Mouse (Mus musculus) embryonic facial prominence, embryonic 15.5 days (tissue): ENCODE results near the gene Lrwd1. TPM values are rescaled to one million over a fixed set of nuclear protein-coding genes. Genes with fewer than 3 reads are reported as not detected.

Experiments
- ATAC-seq: fragments of 200-750 bp; cut with Nextera tagmentation; 2 replicates; pipeline ENCODE4 v1.8.0; 2017; ENCODE audit warnings: low read depth, moderate TSS enrichment; ENCODE audit not compliant: insufficient number of reproducible peaks, low FRiP score, low TSS enrichment
- H3K27ac ChIP-seq: fragments of 300-500 bp; sonication (generic); replicated peaks from 2 replicates; pipeline ENCODE4 v1.5.1; 2015; ENCODE audit warnings: mild to moderate bottlenecking, inconsistent platforms
- H3K27me3 ChIP-seq: fragments of 300-500 bp; sonication (generic); 2 replicates; pipeline ENCODE4 v1.6.1; 2015; ENCODE audit warnings: inconsistent platforms
- H3K36me3 ChIP-seq: fragments of 300-500 bp; sonication (generic); 2 replicates; pipeline ENCODE4 v1.6.1; 2015; ENCODE audit warnings: mild to moderate bottlenecking, inconsistent platforms
- H3K4me1 ChIP-seq: fragments of 300-500 bp; sonication (generic); 2 replicates; pipeline ENCODE4 v1.6.1; 2015; ENCODE audit warnings: inconsistent platforms
- H3K4me2 ChIP-seq: fragments of 300-500 bp; sonication (generic); replicated peaks from 2 replicates; pipeline ENCODE4 v1.6.1; 2015; ENCODE audit warnings: mild to moderate bottlenecking, inconsistent platforms
- H3K4me3 ChIP-seq: fragments of 300-500 bp; sonication (generic); replicated peaks from 2 replicates; pipeline ENCODE4 v1.5.1; 2015; ENCODE audit warnings: mild to moderate bottlenecking, inconsistent platforms
- H3K9ac ChIP-seq: fragments of 300-500 bp; sonication (generic); 2 replicates; pipeline ENCODE4 v1.6.1; 2015; ENCODE audit warnings: inconsistent platforms
- H3K9me3 ChIP-seq: fragments of 300-500 bp; sonication (generic); replicated peaks from 2 replicates; pipeline ENCODE4 v1.6.1; 2016; ENCODE audit warnings: inconsistent platforms
- WGBS: fragments of 180-500 bp; shearing (Covaris S2); methylation state at CpG from one replicate; pipeline ENCODE4 v1.1.7; 2015; 5-methylcytosine and 5-hydroxymethylcytosine counted together
- polyA plus RNA-seq: library from polyadenylated mRNA; unstranded; fragments of >200 nt; fragmentation: Nextera tagmentation; extraction: Ambion mirVana; gene quantifications from 2 replicates; pipeline ENCODE4 v1.2.1, GENCODE M21; 2015

The Lrwd1 gene
- polyA plus RNA-seq, 1 experiment from 2014 or later: 40.0 TPM

DNA sequence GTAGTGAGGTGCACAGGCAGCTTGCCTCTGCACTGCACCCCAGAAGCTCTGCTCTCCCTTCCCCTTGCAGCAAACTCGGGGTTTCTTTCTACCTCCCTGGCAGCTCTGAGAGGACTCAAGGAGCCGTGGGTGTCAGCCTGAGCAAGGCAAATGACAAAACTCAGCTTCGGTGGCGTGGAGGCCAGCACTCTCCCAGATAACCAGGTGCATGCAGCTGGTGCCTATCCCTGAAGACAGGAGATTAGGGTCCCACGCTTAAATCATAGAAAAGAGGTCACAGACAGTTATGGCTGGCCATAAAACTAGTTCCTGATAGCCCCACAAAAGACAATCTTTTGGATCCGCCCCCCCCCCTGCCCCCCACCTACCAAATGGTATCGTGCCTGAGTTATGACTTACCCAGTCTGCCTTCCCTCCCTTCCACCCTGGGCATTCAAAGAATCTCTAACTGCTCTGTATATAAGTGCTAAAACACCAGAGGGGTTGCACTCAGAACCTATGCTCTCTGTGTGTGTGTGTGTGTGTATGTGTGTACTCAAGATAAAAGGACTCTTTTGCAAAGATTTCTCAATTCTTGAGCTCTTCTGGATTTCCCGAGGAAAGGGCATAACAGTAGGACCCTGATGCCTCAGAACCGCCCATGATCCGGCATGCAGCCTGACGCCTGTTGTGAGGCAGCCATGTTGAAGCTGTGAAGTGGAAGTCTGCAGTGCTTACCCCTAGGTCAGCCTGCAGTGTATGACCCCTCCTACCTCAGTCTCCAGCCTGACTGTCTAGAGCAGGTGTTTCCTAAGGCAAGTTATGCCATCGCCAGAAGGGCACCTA lies 8.9 kb upstream of the Lrwd1 start:
- no peaks in the 10 kb centered on the region for H3K27me3 ChIP-seq
- H3K27ac ChIP-seq: no peak overlapping the region
- H3K4me3 ChIP-seq: no peak overlapping the region
- H3K36me3 ChIP-seq: peaks cover 25% of the 10 kb centered on the region
- no peaks in the 10 kb centered on the region for H3K4me1 ChIP-seq
- H3K4me2 ChIP-seq: no peak overlapping the region
- H3K9me3 ChIP-seq: no peaks in the 10 kb centered on the region
- no peak overlapping the region for H3K9ac ChIP-seq
- 69% methylated on average over 12 of the region's 12 CpGs for WGBS
- ATAC-seq: no peak

DNA sequence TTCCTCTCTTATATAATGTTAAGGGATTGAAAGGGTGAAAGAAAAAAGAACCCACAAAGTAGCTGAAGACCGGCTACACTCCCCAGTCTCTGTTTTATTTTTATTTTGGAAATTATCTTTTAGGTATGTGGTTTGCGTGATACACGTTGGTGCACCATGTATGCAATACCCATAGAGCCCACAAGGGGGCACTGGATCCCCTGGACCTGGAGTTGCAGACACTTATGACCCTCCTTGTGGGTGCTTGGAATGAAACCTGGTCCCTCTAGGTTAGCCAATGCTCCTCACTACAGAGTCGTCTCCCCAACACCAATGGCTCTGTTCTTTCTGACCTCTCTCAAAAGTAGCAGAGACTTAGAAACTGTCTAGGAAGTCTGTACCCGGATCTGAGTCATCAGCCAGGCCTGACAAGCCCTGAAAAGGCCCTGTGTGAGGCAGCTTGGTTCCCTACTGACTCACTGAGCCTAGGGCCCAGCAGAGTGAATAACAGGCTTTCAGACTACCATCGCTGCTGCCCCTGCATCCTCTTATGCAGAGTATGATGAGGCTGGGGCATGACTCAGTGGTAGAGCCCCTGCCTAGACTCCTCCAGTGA lies 7.4 kb upstream of the Lrwd1 start:
- Histone ChIP-seq H3K27ac (no peak overlapping the region), H3K9ac (no peak overlapping the region), H3K36me3 (peaks cover 34% of the 10 kb centered on the region), H3K27me3 (no peaks in the 10 kb centered on the region), H3K9me3 (no peaks in the 10 kb centered on the region), H3K4me2 (no peak overlapping the region), H3K4me3 (no peak overlapping the region), H3K4me1 (no peaks in the 10 kb centered on the region)
- no peak for ATAC-seq
- 86% methylated on average over 6 of the region's 6 CpGs for WGBS

DNA sequence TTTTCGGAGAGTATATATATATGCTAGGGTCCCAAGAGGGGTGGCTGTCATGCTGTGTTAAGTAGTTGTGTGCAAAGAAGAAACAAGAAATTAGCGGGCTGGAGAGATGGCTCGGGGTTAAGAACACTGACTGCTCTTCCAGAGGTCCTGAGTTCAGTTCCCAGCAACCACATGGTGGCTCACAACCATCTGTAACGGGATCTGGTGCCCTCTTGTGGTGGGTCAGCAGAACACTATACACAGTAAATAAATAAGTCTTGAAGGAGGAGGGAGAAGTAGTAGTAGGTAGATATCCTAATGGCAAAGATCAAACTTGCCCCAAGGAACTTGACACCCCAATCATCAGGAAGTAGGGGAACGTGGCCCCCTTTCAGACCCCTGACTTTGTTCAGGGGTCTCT lies 6.9 kb upstream of the Lrwd1 start:
- Histone ChIP-seq H3K4me1 (0 out of 2 replicates have a peak, but pooled peaks cover 4% of the 10 kb centered on the region), H3K27me3 (no peaks in the 10 kb centered on the region), H3K36me3 (peaks cover 35% of the 10 kb centered on the region), H3K4me3 (no peak overlapping the region), H3K9ac (no peak overlapping the region), H3K9me3 (no peaks in the 10 kb centered on the region), H3K27ac (no peak overlapping the region), H3K4me2 (no peak overlapping the region)
- ATAC-seq: no peak
- 89% methylated on average over 5 of the region's 5 CpGs for WGBS

DNA sequence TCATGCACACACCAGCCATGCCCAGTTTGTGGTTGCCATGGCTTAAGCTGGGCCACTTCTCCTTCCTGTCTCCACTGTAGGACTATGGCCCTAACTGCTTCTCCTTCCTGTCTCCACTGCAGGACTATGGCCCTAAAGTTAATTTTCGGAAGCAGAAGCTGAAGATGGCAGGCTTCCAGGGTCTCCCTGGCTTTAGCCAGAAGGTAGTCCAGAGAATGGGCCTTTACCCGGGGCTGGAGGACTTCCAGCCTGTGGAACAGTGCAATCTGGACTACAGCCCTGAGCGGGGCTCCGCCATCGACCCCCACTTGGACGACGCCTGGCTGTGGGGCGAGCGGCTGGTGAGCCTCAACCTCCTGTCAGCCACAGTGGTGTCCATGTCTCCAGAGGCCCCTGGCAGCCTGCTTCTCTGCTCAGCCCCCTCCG lies 4.2 kb upstream of the Lrwd1 start:
- 94% methylated on average over 10 of the region's 10 CpGs for WGBS
- Histone ChIP-seq H3K9me3 (no peaks in the 10 kb centered on the region), H3K9ac (no peak overlapping the region), H3K4me2 (no peak overlapping the region), H3K27me3 (no peaks in the 10 kb centered on the region), H3K27ac (no peak overlapping the region), H3K4me3 (no peak overlapping the region), H3K36me3 (peaks cover 35% of the 10 kb centered on the region), H3K4me1 (peaks cover 18% of the 10 kb centered on the region)
- no peak for ATAC-seq

DNA sequence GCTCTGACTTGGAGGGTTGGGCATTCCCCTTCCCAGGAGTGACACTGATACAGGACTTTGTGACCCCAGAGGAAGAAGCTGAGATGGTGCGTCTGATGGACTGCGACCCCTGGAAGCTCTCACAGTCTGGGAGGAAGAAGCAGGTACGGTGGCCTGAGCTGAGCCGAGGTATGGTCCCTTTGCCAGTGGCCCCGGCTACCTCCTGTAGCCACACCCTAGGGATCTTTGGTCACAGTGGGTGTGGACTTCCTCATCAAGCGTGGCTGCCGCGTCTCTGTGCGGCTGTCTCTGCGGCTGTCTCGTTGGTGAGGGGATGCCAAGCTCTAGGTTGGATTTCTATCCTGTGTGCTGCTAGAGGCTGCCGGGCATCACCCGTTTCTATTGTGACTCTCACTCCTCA lies 3.5 kb upstream of the Lrwd1 start:
- WGBS: 94% methylated on average over 13 of the region's 13 CpGs

DNA sequence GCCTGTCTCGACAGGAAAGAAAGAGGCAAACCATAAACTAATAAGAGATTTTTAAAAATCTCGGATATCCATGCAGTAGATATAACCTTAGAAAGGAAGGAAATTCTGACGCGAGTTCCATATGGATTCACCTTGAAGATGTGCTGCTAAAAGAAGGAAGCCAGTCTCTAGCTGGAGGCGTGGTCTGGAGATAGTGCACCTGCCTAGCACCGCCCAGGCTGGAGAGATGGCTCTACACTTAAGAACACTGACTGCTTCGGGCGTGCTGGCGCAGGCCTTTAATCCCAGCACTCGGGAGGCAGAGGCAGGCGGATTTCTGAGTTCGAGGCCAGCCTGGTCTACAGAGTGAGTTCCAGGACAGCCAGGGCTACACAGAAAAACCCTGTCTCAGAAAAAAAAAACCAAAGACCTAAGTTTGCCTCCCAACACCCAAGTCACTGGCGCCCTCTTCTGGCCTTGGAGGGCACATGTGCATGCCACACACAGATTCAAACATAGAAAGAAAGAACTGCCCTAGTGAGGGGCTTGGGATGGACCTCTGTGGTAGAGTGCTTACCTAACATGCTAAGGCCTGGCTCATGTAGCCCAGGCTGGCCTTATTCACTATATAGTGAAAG lies 1.9 kb upstream of the Lrwd1 start:
- 80% methylated on average over 13 of the region's 13 CpGs for WGBS
- no peaks in the 10 kb centered on the region for H3K9me3 ChIP-seq
- H3K4me3 ChIP-seq: no peak overlapping the region
- no peak overlapping the region for H3K27ac ChIP-seq
- no peak overlapping the region for H3K4me2 ChIP-seq
- no peak for ATAC-seq
- peaks cover 24% of the 10 kb centered on the region for H3K4me1 ChIP-seq
- H3K27me3 ChIP-seq: no peaks in the 10 kb centered on the region
- peaks cover 44% of the 10 kb centered on the region for H3K36me3 ChIP-seq
- no peak overlapping the region for H3K9ac ChIP-seq

More for the DNA sequence above, 3.5 kb upstream of the Lrwd1 start:
- Histone ChIP-seq H3K27me3 (no peaks in the 10 kb centered on the region), H3K27ac (no peak overlapping the region), H3K9ac (no peak overlapping the region), H3K4me2 (no peak overlapping the region), H3K9me3 (no peaks in the 10 kb centered on the region), H3K4me3 (no peak overlapping the region), H3K4me1 (peaks cover 24% of the 10 kb centered on the region), H3K36me3 (peaks cover 35% of the 10 kb centered on the region)
- ATAC-seq: no peak

DNA sequence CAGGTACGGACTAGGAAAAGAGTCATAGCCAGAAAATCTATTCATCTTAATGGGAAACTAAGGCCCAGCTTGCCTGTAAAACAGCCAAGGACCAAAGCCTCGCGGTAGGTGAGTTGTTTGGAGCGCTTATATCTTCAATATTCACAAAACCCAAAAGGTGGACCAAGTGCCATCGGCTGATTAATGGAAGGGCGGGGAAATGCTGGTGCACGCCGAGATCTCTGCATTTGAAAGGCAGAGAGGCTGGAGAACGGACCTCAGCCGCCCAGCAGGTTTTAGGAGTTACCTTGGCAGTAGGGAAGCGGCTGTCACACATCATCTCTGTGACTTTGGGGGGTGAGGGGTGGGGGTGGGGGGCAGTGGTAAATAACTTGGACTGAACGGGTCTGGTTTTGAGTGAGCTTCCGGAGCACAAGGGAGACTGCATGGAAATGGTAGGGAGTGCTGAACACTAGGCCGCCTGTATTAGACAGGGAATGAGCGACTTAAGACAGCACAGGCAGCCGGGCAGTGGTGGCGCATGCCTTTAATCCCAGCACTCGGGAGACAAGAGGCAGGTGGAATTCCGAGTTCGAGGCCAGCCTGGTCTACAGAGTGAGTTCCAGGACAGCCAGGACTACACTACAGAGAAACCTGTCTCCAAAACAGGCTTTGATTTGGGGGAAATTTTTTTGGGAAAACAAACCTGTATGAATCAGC lies 567 bp upstream of the Lrwd1 start:
- WGBS: 6% methylated on average over 20 of the region's 20 CpGs
- H3K9me3 ChIP-seq: no peaks in the 10 kb centered on the region
- H3K36me3 ChIP-seq: peaks cover 46% of the 10 kb centered on the region
- H3K4me2 ChIP-seq: peak overlapping the region; percentile 57
- H3K4me1 ChIP-seq: peaks cover 24% of the 10 kb centered on the region
- H3K4me3 ChIP-seq: peak overlapping the region; percentile 62
- peak overlapping the region; percentile 63 for H3K9ac ChIP-seq
- H3K27ac ChIP-seq: peak overlapping the region; percentile 61; the same call in 1 of the 2 replicates
- ATAC-seq: no peak
- H3K27me3 ChIP-seq: no peaks in the 10 kb centered on the region

DNA sequence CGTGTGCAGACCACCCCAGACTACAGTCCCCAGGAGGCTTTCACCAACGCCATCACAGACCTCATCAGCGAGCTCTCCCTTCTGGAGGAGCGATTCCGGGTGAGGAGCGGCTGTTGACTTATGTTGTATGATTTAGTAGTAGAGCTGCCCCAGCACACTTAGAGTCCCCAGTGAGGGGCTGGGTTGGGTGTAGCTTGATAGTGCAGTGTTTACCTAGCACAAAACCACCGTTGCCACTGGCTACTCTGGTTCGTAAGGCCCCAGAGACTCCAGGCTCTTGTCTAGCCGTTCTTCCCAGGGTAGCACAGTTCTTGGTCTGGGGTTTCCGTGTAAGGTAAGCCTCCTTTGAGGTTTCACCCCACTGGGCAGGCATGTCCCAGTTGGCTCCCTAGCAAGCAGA lies 13.7 kb downstream of the Lrwd1 start:
- no peak overlapping the region for H3K4me2 ChIP-seq
- H3K27me3 ChIP-seq: no peaks in the 10 kb centered on the region
- WGBS: 86% methylated on average over 10 of the region's 10 CpGs
- H3K4me1 ChIP-seq: peaks cover 12% of the 10 kb centered on the region
- H3K9ac ChIP-seq: no peak overlapping the region
- H3K4me3 ChIP-seq: no peak overlapping the region
- no peak overlapping the region for H3K27ac ChIP-seq
- H3K36me3 ChIP-seq: peaks cover 73% of the 10 kb centered on the region
- no peak for ATAC-seq
- no peaks in the 10 kb centered on the region for H3K9me3 ChIP-seq

DNA sequence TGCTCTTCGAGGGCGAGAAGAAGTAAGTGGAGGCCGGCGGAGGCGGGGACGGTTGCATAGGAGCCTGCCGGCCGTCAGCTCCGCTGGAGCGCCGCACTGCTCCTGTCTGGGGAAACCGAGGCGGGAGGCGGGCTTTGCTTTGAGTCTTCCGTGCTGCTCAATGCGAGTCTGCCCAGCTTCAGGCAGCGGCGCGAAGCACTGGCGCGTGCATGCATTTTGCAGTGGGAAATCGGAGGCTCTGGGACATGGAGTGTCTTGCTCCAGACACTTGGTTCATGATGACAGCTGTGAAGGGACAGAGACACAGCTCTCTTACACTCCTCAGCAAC lies 19.1 kb downstream of the Lrwd1 start:
- peak overlapping the region; percentile 90 for H3K4me3 ChIP-seq
- under 1% methylated on average over 22 of the region's 22 CpGs for WGBS
- H3K4me2 ChIP-seq: peak overlapping the region; percentile 85
- H3K4me1 ChIP-seq: peaks cover 22% of the 10 kb centered on the region
- H3K9me3 ChIP-seq: no peaks in the 10 kb centered on the region
- 0 out of 2 replicates have a peak, but pooled peaks have one; percentile 47 for ATAC-seq
- H3K27ac ChIP-seq: peak overlapping the region; percentile 72; the same call in 1 of the 2 replicates
- peak overlapping the region; percentile 91 for H3K9ac ChIP-seq
- no peaks in the 10 kb centered on the region for H3K27me3 ChIP-seq
- peaks cover 29% of the 10 kb centered on the region for H3K36me3 ChIP-seq

DNA sequence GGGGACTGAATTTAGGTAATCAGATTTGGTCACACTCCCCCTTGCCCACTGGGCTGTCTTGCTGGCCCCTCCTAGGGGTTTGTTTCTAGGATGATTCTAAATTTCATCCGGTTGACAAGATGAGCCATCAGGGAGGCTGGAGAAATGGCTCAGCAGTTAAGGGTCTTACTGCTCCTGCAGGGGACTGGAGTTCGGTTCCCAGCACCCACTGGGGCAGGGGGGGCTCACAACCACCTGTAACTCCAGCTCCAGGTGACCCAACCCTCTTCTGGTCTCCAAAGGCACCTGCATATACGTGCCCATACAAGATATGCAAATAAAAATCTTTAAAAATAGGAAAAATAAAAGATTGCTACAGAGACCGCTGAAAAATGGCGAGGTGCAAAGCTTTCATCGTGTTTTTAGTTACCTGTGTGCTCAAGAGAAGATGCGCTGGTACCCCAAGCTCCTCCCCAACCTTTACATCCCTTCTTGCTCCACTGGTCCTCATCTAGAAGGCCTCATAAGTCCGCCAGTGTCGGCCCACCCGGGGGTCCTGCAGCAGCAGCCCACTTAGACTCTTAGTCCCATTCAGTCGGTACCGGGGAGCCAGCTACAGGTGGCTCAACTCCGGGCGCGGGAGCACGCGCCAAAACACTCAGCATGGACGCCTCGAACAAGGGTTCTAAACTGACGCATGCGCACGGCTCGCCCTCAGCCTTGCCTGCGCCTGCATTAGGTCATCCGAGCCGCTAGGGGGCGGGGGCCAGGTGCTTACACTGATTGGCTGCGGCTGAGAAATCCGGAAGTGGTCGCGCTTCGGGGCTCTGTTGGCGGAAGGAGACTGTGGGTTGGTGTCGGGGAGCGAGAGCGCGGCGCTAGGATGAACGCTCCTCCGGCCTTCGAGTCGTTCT lies 19.7 kb downstream of the Lrwd1 start, which contains the start of gene Polr2j:
Polr2j (plus strand) TSS at position 741 of the 893 bp plus-strand sequence.
- H3K9me3 ChIP-seq: no peaks in the 10 kb centered on the region
- peak within 1 kb of the TSS; percentile 72; the same call in 1 of the 2 replicates for H3K27ac ChIP-seq
- 3% methylated on average over 42 of the region's 42 CpGs for WGBS
- no peaks in the 10 kb centered on the region for H3K27me3 ChIP-seq
- H3K9ac ChIP-seq: peak within 1 kb of the TSS; percentile 91
- peak within 1 kb of the TSS; percentile 85 for H3K4me2 ChIP-seq
- ATAC-seq: peak; percentile 93
- peaks cover 23% of the 10 kb centered on the region for H3K36me3 ChIP-seq
- peak within 1 kb of the TSS; percentile 90 for H3K4me3 ChIP-seq
- H3K4me1 ChIP-seq: peaks cover 22% of the 10 kb centered on the region
